9 mouse cellular contexts compared by ENCODE assay signal in genomic region chr14:30109079-30109478, GRCm38 (mm10).
DNase-seq lines count a peak whose midpoint lies in the region; ATAC-seq lines count a peak whose summit lies in the region.
"Had no signal": no experiment of that assay in that cellular context is flagged by ENCODE, and none has a peak within 500 bp of the region (broad histone marks: within the 10 kb centered on the region; RNA-seq: fewer than 3 reads in every experiment).

No protein-coding gene starts in this region.

- H3K27me3 ChIP-seq in liver, embryonic 12.5 days (replicated peaks), result no peaks in the 10 kb centered on the region

- DNase-seq in adrenal gland, postnatal 14 days, result peak; percentile 42
- no peak for DNase-seq in adrenal gland, adult 8-10 months
- peak; percentile 52 for DNase-seq in liver
- peak; percentile 53 for DNase-seq in embryo, embryonic 10.5 days (ENCODE audit: low spot score)
- DNase-seq in gastrocnemius, postnatal 14 days, result no peak
- DNase-seq in heart, adult 11 months, result no peak

- no peaks in the 10 kb centered on the region for H3K36me3 ChIP-seq in liver, embryonic 12.5 days

- no peak overlapping the region for H3K4me3 ChIP-seq in liver, embryonic 12.5 days
- H3K4me3 ChIP-seq: megakaryocyte, embryonic 14.5 days had no signal

- intact Hi-C loops in gastrocnemius, postnatal 14 days (cut with DNase I; ENCODE audit: low total_unique reads), result no loop called here

- no peak overlapping the region for H3K9ac ChIP-seq in liver, embryonic 12.5 days

- no peak overlapping the region for H3K27ac ChIP-seq in liver, embryonic 12.5 days

- ATAC-seq in liver, embryonic 12.5 days, result no peak
- ATAC-seq in neutrophil, adult 5-6 weeks (ENCODE audit: extremely low read depth, insufficient number of reproducible peaks, low FRiP score, poor library complexity, severe bottlenecking), result 0 out of 2 replicates have a peak, but pooled peaks have one; percentile 24

- H3K4me1 ChIP-seq in liver, embryonic 12.5 days, result no peaks in the 10 kb centered on the region; the same call in 1 of the 2 replicates
- H3K4me1 ChIP-seq: megakaryocyte, embryonic 14.5 days had no signal

- no peaks in the 10 kb centered on the region for H3K9me3 ChIP-seq in liver, embryonic 12.5 days (replicated peaks)
- H3K9me3 ChIP-seq: megakaryocyte, embryonic 14.5 days had no signal

- 27% methylated on average over 2 of the region's 2 CpGs for WGBS in liver, embryonic 12.5 days (ENCODE audit: insufficient replicate concordance)

- no peak overlapping the region for H3K4me2 ChIP-seq in liver, embryonic 12.5 days

Comparison
In these comparisons a context has a peak if more than half of its experiments do, and no peak if none do; other contexts are left out.
1. DNase-seq: peak in adrenal gland, postnatal 14 days (single experiment), liver (single experiment) and embryo, embryonic 10.5 days (single experiment); none in adrenal gland, adult 8-10 months (single experiment), gastrocnemius, postnatal 14 days (single experiment) and heart, adult 11 months (single experiment).